Mouse (Mus musculus): ENCODE measurements around the gene Kcnn4.

DNA sequence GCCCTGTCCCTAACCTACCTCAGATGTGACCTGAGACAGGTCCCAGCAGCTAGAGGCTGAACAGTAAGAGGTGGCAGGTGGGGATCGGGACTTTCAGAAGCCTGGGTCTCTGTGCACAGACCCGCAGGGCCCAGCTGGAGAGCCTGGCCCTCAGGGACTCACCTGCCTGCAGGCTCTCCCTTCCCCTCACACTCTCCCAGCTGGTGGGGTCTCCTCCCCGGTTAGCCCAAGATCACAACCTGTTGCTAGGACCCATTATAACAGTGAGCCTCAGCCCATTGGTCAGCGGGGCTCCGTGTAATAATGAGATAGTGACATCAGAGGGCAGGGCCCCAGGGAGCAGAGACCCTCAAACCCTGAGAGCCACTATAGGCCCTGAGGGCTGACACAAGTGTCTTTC lies 65.2 kb downstream of the Kcnn4 start:
- TF ChIP-seq EP300 (IDR thresholded peaks at IDR 0.05; ENCODE audit: low read depth in 1 of 2, low read length in 2 of 2) (no peak), CTCF (IDR thresholded peaks at IDR 0.05 in 2 of 3, conservative IDR thresholded peaks at IDR 0.05 in 1 of 3; ENCODE audit: control insufficient read depth in 1 of 3, insufficient read depth in 1 of 3, low read depth in 2 of 3, low read length in 3 of 3, poor library complexity in 1 of 3, severe bottlenecking in 1 of 3) (no peak), POLR2A (IDR thresholded peaks at IDR 0.05; ENCODE audit: control insufficient read depth in 1 of 2, insufficient read depth in 1 of 2, low read depth in 1 of 2, low read length in 2 of 2, poor library complexity in 1 of 2) (no peak), CHD1 (IDR thresholded peaks at IDR 0.05; ENCODE audit: low read depth, low read length) (no peak), GATA1 (IDR thresholded peaks at IDR 0.05; ENCODE audit: low read depth, low read length) (no peak), MEF2A (IDR thresholded peaks at IDR 0.05; ENCODE audit: extremely low read depth, insufficient replicate concordance, low read depth, low read length, poor library complexity, severe bottlenecking) (no peak), ZNF384 (IDR thresholded peaks at IDR 0.05; ENCODE audit: low read depth, low read length) (no peak), USF2 (IDR thresholded peaks at IDR 0.05; ENCODE audit: borderline replicate concordance in 1 of 2, insufficient read depth in 1 of 2, low read depth in 1 of 2, low read length in 2 of 2) (no peak), BHLHE40 (IDR thresholded peaks at IDR 0.05; ENCODE audit: borderline replicate concordance, low read depth, low read length) (no peak), GABPA (IDR thresholded peaks at IDR 0.05; ENCODE audit: low read depth, low read length) (no peak)
